Mouse (Mus musculus): ENCODE measurements around the gene Setx. TPM values are rescaled to one million over a fixed set of nuclear protein-coding genes. Genes with fewer than 3 reads are reported as not detected.
"Not testable (repeated sequence)": the region's sequence is repeated elsewhere in the genome, so short reads cannot be mapped to it uniquely, and the experiment has no call there.

Setx gene
- polyA plus RNA-seq (2016; fragmentation: Nextera tagmentation; extraction: Ambion mirVana): 11.8 and 13.8 TPM in 2 replicates

GRCm38 (mm10) chr2:29123907-29124569 is at the start of gene Setx:
Gene Setx (plus strand): TSS chr2:29124181.
- peak within 1 kb of the TSS; percentile 94 for H3K27ac ChIP-seq (replicated peaks)
- no peaks in the 10 kb centered on the region for H3K9me3 ChIP-seq (replicated peaks)
- H3K36me3 ChIP-seq: peaks cover 26% of the 10 kb centered on the region
- H3K27me3 ChIP-seq (ENCODE audit: low read depth, poor library complexity, severe bottlenecking): no peaks in the 10 kb centered on the region
- peak within 1 kb of the TSS; percentile 93 for H3K4me3 ChIP-seq
- no peak for DNase-seq (ENCODE audit: low spot score)
- 70% methylated on average over 14 of the region's 14 CpGs for WGBS
- peaks cover 21% of the 10 kb centered on the region for H3K4me1 ChIP-seq

GRCm38 (mm10) chr2:29074676-29075075 is 49.3 kb upstream of the Setx start:
- H3K27ac ChIP-seq (replicated peaks): no peak overlapping the region
- no peaks in the 10 kb centered on the region for H3K27me3 ChIP-seq (ENCODE audit: low read depth, poor library complexity, severe bottlenecking)
- WGBS: 93% methylated on average over 7 of the region's 7 CpGs
- H3K36me3 ChIP-seq: peaks cover 95% of the 10 kb centered on the region
- no peaks in the 10 kb centered on the region for H3K9me3 ChIP-seq (replicated peaks)
- DNase-seq (ENCODE audit: low spot score): no peak
- no peak overlapping the region for H3K4me3 ChIP-seq
- H3K4me1 ChIP-seq: no peaks in the 10 kb centered on the region

DNA sequence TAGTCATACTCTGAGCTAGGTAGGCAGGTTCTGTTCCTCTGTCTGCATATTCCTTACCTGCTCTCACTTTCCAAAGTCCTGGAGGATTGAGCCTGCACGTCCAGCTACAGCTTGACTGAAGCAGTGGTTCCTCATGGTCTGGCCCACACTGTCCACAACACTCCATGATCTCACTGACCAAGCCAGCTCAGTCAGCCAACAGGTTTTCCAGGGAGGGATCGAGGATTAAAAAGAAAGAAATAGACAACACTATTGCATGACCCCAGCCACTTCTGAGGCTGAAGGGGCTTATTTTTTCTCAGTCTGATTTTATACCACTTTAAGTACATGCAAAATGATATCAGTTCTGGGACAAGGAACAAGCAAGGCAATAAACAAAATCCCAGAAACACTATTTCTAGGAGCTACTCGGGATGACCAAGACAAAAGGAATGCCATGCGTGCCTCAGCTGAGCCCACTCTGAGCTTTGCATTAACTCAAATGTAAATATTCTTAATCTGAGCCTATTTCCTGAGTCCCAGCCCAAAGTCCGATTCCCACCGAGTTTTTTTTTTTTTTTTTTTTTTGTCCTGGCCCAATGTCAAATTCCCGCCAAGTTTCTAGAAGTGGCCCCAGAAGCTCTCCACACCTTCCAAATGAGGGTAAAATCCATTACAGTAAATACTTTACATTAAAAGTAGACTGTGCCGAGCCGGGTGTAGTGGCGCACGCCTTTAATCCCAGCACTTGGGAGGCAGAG is 48.5 kb upstream of the Setx start:
- no peak for DNase-seq (ENCODE audit: low spot score)
- no peaks in the 10 kb centered on the region for H3K4me1 ChIP-seq
- H3K27ac ChIP-seq (replicated peaks): no peak overlapping the region
- WGBS: 96% methylated on average over 11 of the region's 11 CpGs
- peaks cover 95% of the 10 kb centered on the region for H3K36me3 ChIP-seq
- H3K9me3 ChIP-seq (replicated peaks): no peaks in the 10 kb centered on the region
- H3K4me3 ChIP-seq: no peak overlapping the region
- no peaks in the 10 kb centered on the region for H3K27me3 ChIP-seq (ENCODE audit: low read depth, poor library complexity, severe bottlenecking)

GRCm38 (mm10) chr2:29076226-29076625 is 47.8 kb upstream of the Setx start:
- no peak for DNase-seq (ENCODE audit: low spot score)
- Histone ChIP-seq H3K27me3 (ENCODE audit: low read depth, poor library complexity, severe bottlenecking) (no peaks in the 10 kb centered on the region), H3K36me3 (peaks cover 95% of the 10 kb centered on the region), H3K4me1 (no peaks in the 10 kb centered on the region), H3K27ac (replicated peaks) (no peak overlapping the region), H3K4me3 (no peak overlapping the region), H3K9me3 (replicated peaks) (no peaks in the 10 kb centered on the region)
- 76% methylated on average over 2 of the region's 2 CpGs for WGBS

GRCm38 (mm10) chr2:29081965-29082364 is 42.0 kb upstream of the Setx start:
- H3K9me3 ChIP-seq (replicated peaks): no peaks in the 10 kb centered on the region
- WGBS: 83% methylated on average over 3 of the region's 3 CpGs
- no peak overlapping the region for H3K4me3 ChIP-seq
- no peak for DNase-seq (ENCODE audit: low spot score)
- peaks cover 95% of the 10 kb centered on the region for H3K36me3 ChIP-seq
- no peaks in the 10 kb centered on the region for H3K27me3 ChIP-seq (ENCODE audit: low read depth, poor library complexity, severe bottlenecking)
- H3K4me1 ChIP-seq: no peaks in the 10 kb centered on the region
- H3K27ac ChIP-seq (replicated peaks): no peak overlapping the region

DNA sequence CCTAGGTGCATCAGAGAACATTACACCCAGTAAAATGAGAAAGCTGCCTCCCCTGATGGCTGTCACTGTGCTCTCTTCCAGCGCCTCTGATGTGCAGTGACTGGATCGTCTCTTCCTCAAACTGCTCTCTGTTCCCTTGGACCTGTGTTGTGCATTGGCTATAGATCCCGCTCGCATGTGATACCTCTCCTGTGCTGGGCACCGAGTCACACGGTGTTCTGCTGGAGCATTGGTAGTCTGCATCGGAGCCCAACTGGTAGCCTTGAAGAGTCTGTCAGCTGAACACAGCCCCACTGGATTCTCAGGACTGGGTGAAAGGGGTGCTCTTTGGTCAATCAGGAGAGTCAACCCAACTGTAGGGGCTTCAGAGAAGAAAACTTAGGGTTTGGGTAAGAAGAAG is 38.0 kb upstream of the Setx start:
- no peak overlapping the region for H3K27ac ChIP-seq (replicated peaks)
- H3K9me3 ChIP-seq (replicated peaks): no peaks in the 10 kb centered on the region
- H3K36me3 ChIP-seq: peaks cover 68% of the 10 kb centered on the region
- no peaks in the 10 kb centered on the region for H3K4me1 ChIP-seq
- H3K27me3 ChIP-seq (ENCODE audit: low read depth, poor library complexity, severe bottlenecking): no peaks in the 10 kb centered on the region
- WGBS: 97% methylated on average over 7 of the region's 7 CpGs
- no peak for DNase-seq (ENCODE audit: low spot score)
- H3K4me3 ChIP-seq: no peak overlapping the region

- not testable (repeated sequence) for H3K4me1 ChIP-seq; H3K4me3 ChIP-seq; H3K27me3 ChIP-seq (ENCODE audit: low read depth, poor library complexity, severe bottlenecking); H3K9me3 ChIP-seq (replicated peaks); DNase-seq (ENCODE audit: low spot score); H3K27ac ChIP-seq (replicated peaks)
- H3K36me3 ChIP-seq: peaks cover 35% of the 10 kb centered on the region
- WGBS: 91% methylated on average over 6 of the region's 6 CpGs
Measured at GRCm38 (mm10) chr2:29089276-29089675, 34.7 kb upstream of the Setx start.

DNA sequence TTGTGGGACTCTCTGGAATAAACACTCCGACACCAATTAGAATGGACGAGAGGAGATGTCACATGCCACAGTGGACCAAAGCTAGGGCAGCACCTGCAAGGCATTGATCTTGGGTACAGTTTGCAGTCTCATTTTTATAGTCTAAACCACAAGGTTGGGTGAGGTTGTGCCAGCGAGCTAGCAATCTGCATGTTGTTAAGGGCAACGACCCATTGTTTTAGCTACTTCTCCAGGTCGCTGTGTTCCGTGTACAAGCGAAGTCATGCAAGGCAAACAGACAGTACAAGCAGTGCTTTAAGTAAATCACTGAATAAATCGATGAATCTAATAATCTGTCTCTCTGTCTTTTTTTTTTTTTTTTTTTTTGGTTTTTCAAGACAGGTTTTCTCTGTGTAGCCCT is 28.3 kb upstream of the Setx start:
- Histone ChIP-seq H3K4me1 (peaks cover 6% of the 10 kb centered on the region; the same call in 1 of the 2 replicates), H3K9me3 (replicated peaks) (no peaks in the 10 kb centered on the region), H3K36me3 (no peaks in the 10 kb centered on the region), H3K27me3 (ENCODE audit: low read depth, poor library complexity, severe bottlenecking) (no peaks in the 10 kb centered on the region), H3K4me3 (no peak overlapping the region), H3K27ac (replicated peaks) (no peak overlapping the region)
- DNase-seq (ENCODE audit: low spot score): no peak
- 95% methylated on average over 8 of the region's 8 CpGs for WGBS

DNA sequence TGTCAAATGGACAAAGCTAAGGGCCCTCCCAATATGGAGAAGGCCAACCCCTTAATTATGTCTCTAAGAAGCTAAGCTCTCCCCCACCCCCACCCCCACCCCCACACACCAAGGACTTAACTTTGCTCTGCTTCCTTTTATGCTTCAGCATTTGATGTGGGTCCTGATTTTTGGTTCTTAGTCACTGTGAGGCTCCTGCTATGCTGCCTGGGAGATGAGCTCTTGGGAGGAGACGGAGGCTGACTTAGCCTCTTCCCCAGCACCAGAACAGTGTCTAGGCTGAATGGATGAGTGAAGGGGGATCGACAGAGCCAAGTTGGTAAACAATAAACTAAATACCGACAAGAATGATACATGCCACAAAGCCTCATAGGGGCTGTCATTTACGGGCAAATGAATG is 27.2 kb upstream of the Setx start:
- peaks cover 6% of the 10 kb centered on the region; the same call in 1 of the 2 replicates for H3K4me1 ChIP-seq
- 61% methylated on average over 4 of the region's 4 CpGs for WGBS
- H3K9me3 ChIP-seq (replicated peaks): no peaks in the 10 kb centered on the region
- no peaks in the 10 kb centered on the region for H3K36me3 ChIP-seq
- no peaks in the 10 kb centered on the region for H3K27me3 ChIP-seq (ENCODE audit: low read depth, poor library complexity, severe bottlenecking)
- no peak for DNase-seq (ENCODE audit: low spot score)
- H3K4me3 ChIP-seq: no peak overlapping the region
- no peak overlapping the region for H3K27ac ChIP-seq (replicated peaks)

- H3K27me3 ChIP-seq (ENCODE audit: low read depth, poor library complexity, severe bottlenecking): no peaks in the 10 kb centered on the region
- no peaks in the 10 kb centered on the region for H3K9me3 ChIP-seq (replicated peaks)
- no peak overlapping the region for H3K4me3 ChIP-seq
- peaks cover 6% of the 10 kb centered on the region; the same call in 1 of the 2 replicates for H3K4me1 ChIP-seq
- H3K36me3 ChIP-seq: no peaks in the 10 kb centered on the region
- H3K27ac ChIP-seq (replicated peaks): no peak overlapping the region
- DNase-seq (ENCODE audit: low spot score): no peak
- 83% methylated on average over 3 of the region's 3 CpGs for WGBS
Measured at GRCm38 (mm10) chr2:29097465-29097864, 26.5 kb upstream of the Setx start.

DNA sequence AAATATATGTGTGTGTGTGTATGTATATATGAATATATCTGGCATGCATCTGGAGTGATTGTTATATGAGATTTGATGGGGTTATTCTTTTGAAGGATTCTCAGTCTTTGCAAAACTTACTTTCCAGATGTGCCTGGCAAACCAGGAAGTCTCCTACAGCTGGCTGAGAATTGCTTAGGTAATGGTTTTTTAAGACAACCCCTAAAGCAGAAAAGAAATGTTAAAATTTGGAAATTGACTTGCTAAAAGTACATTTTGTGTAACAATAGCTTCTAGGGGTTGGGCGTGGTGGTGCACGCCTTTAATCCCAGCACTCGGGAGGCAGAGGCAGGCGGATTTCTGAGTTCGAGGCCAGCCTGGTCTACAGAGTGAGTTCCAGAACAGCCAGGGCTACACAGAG is 26.0 kb upstream of the Setx start:
- H3K9me3 ChIP-seq (replicated peaks); H3K36me3 ChIP-seq; DNase-seq (ENCODE audit: low spot score); H3K27me3 ChIP-seq (ENCODE audit: low read depth, poor library complexity, severe bottlenecking); H3K4me3 ChIP-seq; H3K27ac ChIP-seq (replicated peaks); H3K4me1 ChIP-seq: not testable (repeated sequence)
- WGBS: over 99% methylated on average over 5 of the region's 5 CpGs

DNA sequence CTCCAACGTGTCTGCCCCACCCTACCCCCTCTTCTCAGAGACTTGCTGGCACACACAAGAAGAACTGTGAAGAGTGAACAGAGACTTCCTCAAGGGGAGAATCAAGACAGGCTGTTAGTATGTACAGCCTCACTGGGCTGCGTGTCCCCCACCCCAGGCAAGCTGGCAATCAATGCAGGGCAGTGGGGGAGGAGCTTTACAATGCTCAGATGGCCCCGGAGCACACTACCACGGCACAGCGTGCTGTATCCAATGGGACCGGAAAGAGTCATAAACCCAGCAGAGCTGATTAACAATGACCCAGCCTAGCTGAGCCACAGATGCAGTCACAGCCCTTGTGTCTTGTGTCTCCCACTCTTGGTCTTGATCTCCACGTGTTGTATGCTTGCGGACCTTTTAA is 25.2 kb upstream of the Setx start:
- Histone ChIP-seq H3K9me3 (replicated peaks) (no peaks in the 10 kb centered on the region), H3K27me3 (ENCODE audit: low read depth, poor library complexity, severe bottlenecking) (no peaks in the 10 kb centered on the region), H3K4me3 (no peak overlapping the region), H3K4me1 (peaks cover 6% of the 10 kb centered on the region; the same call in 1 of the 2 replicates), H3K27ac (replicated peaks) (no peak overlapping the region), H3K36me3 (no peaks in the 10 kb centered on the region)
- 84% methylated on average over 8 of the region's 8 CpGs for WGBS
- DNase-seq (ENCODE audit: low spot score): no peak

GRCm38 (mm10) chr2:29099646-29100045 is 24.3 kb upstream of the Setx start:
- Histone ChIP-seq H3K36me3 (no peaks in the 10 kb centered on the region), H3K4me3 (no peak overlapping the region), H3K4me1 (peaks cover 6% of the 10 kb centered on the region; the same call in 1 of the 2 replicates), H3K9me3 (replicated peaks) (no peaks in the 10 kb centered on the region), H3K27ac (replicated peaks) (no peak overlapping the region), H3K27me3 (ENCODE audit: low read depth, poor library complexity, severe bottlenecking) (no peaks in the 10 kb centered on the region)
- 93% methylated on average over 14 of the region's 14 CpGs for WGBS
- no peak for DNase-seq (ENCODE audit: low spot score)
